ENCODE assay signal across 27 mouse cellular contexts in the genomic region with DNA sequence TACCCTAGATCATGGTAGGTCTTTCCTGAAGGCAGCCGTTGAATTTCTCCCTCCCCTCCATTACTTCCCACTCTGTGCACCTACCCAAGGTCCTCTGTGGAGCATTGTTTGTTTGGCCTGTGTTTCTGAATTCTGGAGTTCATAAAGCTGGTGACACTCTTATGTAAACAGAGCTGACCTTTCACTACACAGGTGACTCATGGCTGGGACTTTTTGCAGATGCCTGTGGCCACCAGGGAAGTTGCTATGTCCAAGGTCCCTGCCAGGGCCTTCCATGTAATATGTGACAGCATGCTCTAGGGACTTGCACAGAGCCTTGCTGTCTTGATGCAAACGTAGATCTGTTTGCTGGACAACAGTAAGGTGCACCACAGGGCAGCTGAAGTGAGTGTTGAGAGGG. TPM values are rescaled to one million over a fixed set of nuclear protein-coding genes. Genes with fewer than 3 reads are reported as not detected.
DNase-seq lines count a peak whose midpoint lies in the region; ATAC-seq and TF ChIP-seq lines count a peak whose summit lies in the region.
"Had no signal": no experiment of that assay in that cellular context is flagged by ENCODE, and none has a peak within 500 bp of the region (broad histone marks: within the 10 kb centered on the region; RNA-seq: fewer than 3 reads in every experiment).

No protein-coding gene starts in this region.

- DNase-seq in liver, adult 2 months (ENCODE audit: extremely low read depth, low read depth, low spot score) = peak; percentile 64
- DNase-seq in liver, embryonic 11.5 days (ENCODE audit: low spot score) = no peak
- DNase-seq in 3T3-L1 (ENCODE audit: low read depth, low spot score) = peak; percentile 40
- DNase-seq in adrenal gland, postnatal 10 days = peak; percentile 48
- DNase-seq: cerebellum, adult 11-12 months; cerebellum, postnatal 10 days; forebrain, postnatal 0 days; gastrocnemius, postnatal 36 days; kidney, adult 18-20 months; kidney, postnatal 4 days; lung, embryonic 14.5 days; retina, postnatal 1 day; right cerebral cortex, postnatal 25 days; spleen, adult 18-20 months; thymus, postnatal 25 days had no signal

- TF ChIP-seq CTCF in liver, adult 2 months (IDR thresholded peaks at IDR 0.05; ENCODE audit: low read depth, low read length) = no peak

- H3K27ac ChIP-seq in liver, adult 2 months (replicated peaks; ENCODE audit: insufficient read depth, low read depth, low read length) = no peak overlapping the region
- H3K27ac ChIP-seq in liver, embryonic 11.5 days (ENCODE audit: low read depth, low read length) = no peak overlapping the region
- no peak overlapping the region for H3K27ac ChIP-seq in stomach, embryonic 15.5 days
- H3K27ac ChIP-seq: embryonic facial prominence, embryonic 10.5 days; hindbrain, embryonic 15.5 days; limb, embryonic 13.5 days; midbrain, embryonic 13.5 days had no signal

- no peaks in the 10 kb centered on the region for H3K36me3 ChIP-seq in liver, adult 2 months (ENCODE audit: control insufficient read depth, insufficient read depth, low read length)
- no peaks in the 10 kb centered on the region for H3K36me3 ChIP-seq in liver, embryonic 11.5 days (ENCODE audit: control insufficient read depth, insufficient read depth, low read length)
- H3K36me3 ChIP-seq in stomach, embryonic 15.5 days = no peaks in the 10 kb centered on the region
- H3K36me3 ChIP-seq: embryonic facial prominence, embryonic 10.5 days; hindbrain, embryonic 15.5 days; limb, embryonic 13.5 days; midbrain, embryonic 13.5 days had no signal

- WGBS in liver, adult 2 months = 33% methylated on average over 2 of the region's 2 CpGs
- WGBS in liver, embryonic 11.5 days = 55% methylated on average over 2 of the region's 2 CpGs
- WGBS in stomach, embryonic 15.5 days = 54% methylated on average over 2 of the region's 2 CpGs

- ATAC-seq in liver, embryonic 11.5 days (replicated peaks; ENCODE audit: low FRiP score) = no peak
- peak; percentile 20; the same call in 1 of the 2 replicates for ATAC-seq in stomach, embryonic 15.5 days (ENCODE audit: insufficient read depth, low FRiP score, low read depth)
- ATAC-seq in inflammation-experienced regulatory T-cells, adult 6 months = no peak
- ATAC-seq in activated CD4-positive, CD25-positive, alpha-beta regulatory T cell, adult 4 months = no peak
- ATAC-seq: forebrain, postnatal 0 days; midbrain, embryonic 13.5 days had no signal

- H3K27me3 ChIP-seq in liver, adult 2 months (ENCODE audit: control insufficient read depth, insufficient read depth, low read length) = no peaks in the 10 kb centered on the region
- H3K27me3 ChIP-seq in liver, embryonic 11.5 days (replicated peaks; ENCODE audit: control insufficient read depth, insufficient read depth, low read length) = no peaks in the 10 kb centered on the region; the same call in none of the 2 replicates
- no peaks in the 10 kb centered on the region for H3K27me3 ChIP-seq in stomach, embryonic 15.5 days (replicated peaks)
- H3K27me3 ChIP-seq: hindbrain, embryonic 15.5 days; limb, embryonic 13.5 days; midbrain, embryonic 13.5 days had no signal

- no peak for TF ChIP-seq POLR2A in liver, adult 2 months (IDR thresholded peaks at IDR 0.05; ENCODE audit: extremely low read depth, insufficient read depth, low read length)

- H3K4me2 ChIP-seq in liver, embryonic 11.5 days = no peak overlapping the region
- H3K4me2 ChIP-seq in stomach, embryonic 15.5 days = no peak overlapping the region
- H3K4me2 ChIP-seq: hindbrain, embryonic 15.5 days; limb, embryonic 13.5 days; lung, embryonic 14.5 days; midbrain, embryonic 13.5 days had no signal

- no peak overlapping the region for H3K9ac ChIP-seq in liver, adult 2 months (ENCODE audit: low read depth, low read length)
- no peak overlapping the region for H3K9ac ChIP-seq in liver, embryonic 11.5 days (ENCODE audit: low read depth, low read length)
- H3K9ac ChIP-seq in stomach, embryonic 15.5 days = no peak overlapping the region
- H3K9ac ChIP-seq: forebrain, postnatal 0 days; hindbrain, embryonic 15.5 days; limb, embryonic 13.5 days; lung, embryonic 14.5 days; midbrain, embryonic 13.5 days had no signal

- H3K79me2 ChIP-seq in liver, adult 2 months (ENCODE audit: control insufficient read depth, insufficient read depth, low read length) = no peaks in the 10 kb centered on the region

- H3K4me1 ChIP-seq in liver, adult 2 months (ENCODE audit: control insufficient read depth, insufficient read depth, low read length) = peaks cover 6% of the 10 kb centered on the region; the same call in 1 of the 2 replicates
- H3K4me1 ChIP-seq in liver, embryonic 11.5 days (replicated peaks; ENCODE audit: control insufficient read depth, insufficient read depth, low read length) = no peaks in the 10 kb centered on the region
- no peaks in the 10 kb centered on the region for H3K4me1 ChIP-seq in stomach, embryonic 15.5 days
- H3K4me1 ChIP-seq: embryonic facial prominence, embryonic 10.5 days; hindbrain, embryonic 15.5 days; limb, embryonic 13.5 days; midbrain, embryonic 13.5 days had no signal

- no peak overlapping the region for H3K4me3 ChIP-seq in liver, adult 2 months (ENCODE audit: insufficient read depth, low read depth, low read length)
- H3K4me3 ChIP-seq in liver, embryonic 11.5 days (ENCODE audit: low read depth, low read length) = no peak overlapping the region
- no peak overlapping the region for H3K4me3 ChIP-seq in stomach, embryonic 15.5 days (replicated peaks)
- H3K4me3 ChIP-seq: embryonic facial prominence, embryonic 10.5 days; hindbrain, embryonic 15.5 days; limb, embryonic 13.5 days; midbrain, embryonic 13.5 days had no signal

- H3K9me3 ChIP-seq in liver, embryonic 11.5 days (ENCODE audit: control insufficient read depth, low read length) = no peaks in the 10 kb centered on the region
- H3K9me3 ChIP-seq in stomach, embryonic 15.5 days = no peaks in the 10 kb centered on the region
- H3K9me3 ChIP-seq: embryonic facial prominence, embryonic 10.5 days; hindbrain, embryonic 15.5 days; limb, embryonic 13.5 days; midbrain, embryonic 13.5 days had no signal

RNA-seq across cellular contexts. Expression of a gene that starts 30.9 kb away (rescaled TPM):
- 0.74 and 2.1 TPM in 2 replicates for total RNA-seq in liver, adult 2 months (2014; rRNA removed)
- 1.5 and 1.6 TPM in 2 replicates for polyA plus RNA-seq in liver, adult 2 months (2012; rRNA removed)
- 6.5 and 7.6 TPM in 2 replicates for polyA plus RNA-seq in liver, embryonic 11.5 days (2014; fragmentation: Nextera tagmentation; extraction: Ambion mirVana)
- total RNA-seq in adrenal gland, postnatal 10 days (2021) = 10 to 100 TPM; 15.1 to 15.5 TPM
- polyA plus RNA-seq in stomach, embryonic 15.5 days (2015; fragmentation: Nextera tagmentation; extraction: Ambion mirVana) = 16.9 and 17.1 TPM in 2 replicates
- 1 to 10 TPM in 1 of 3 experiments, under 1 TPM in 2; 0.54 to 1.2 (median 0.59) TPM for polyA plus RNA-seq in inflammation-experienced regulatory T-cells, adult 6 months (2017; shearing (Covaris generic))
- 1 to 10 TPM in 1 of 2 experiments, under 1 TPM in 1; 0.61 to 1.2 TPM for polyA plus RNA-seq in activated CD4-positive, CD25-positive, alpha-beta regulatory T cell, adult 4 months (2017; shearing (Covaris generic))

RNA-seq across cellular contexts. Expression of a gene that starts 47.0 kb away (rescaled TPM):
- total RNA-seq in liver, adult 2 months (2014; rRNA removed) = 4.6 TPM in 2 replicates
- polyA plus RNA-seq in liver, adult 2 months (2012; rRNA removed) = 4.3 and 7.0 TPM in 2 replicates
- polyA plus RNA-seq in liver, embryonic 11.5 days (2014; fragmentation: Nextera tagmentation; extraction: Ambion mirVana) = 12.1 and 13.1 TPM in 2 replicates
- 10 to 100 TPM; 13.9 to 19.5 TPM for total RNA-seq in adrenal gland, postnatal 10 days (2021)
- polyA plus RNA-seq in stomach, embryonic 15.5 days (2015; fragmentation: Nextera tagmentation; extraction: Ambion mirVana) = 15.5 and 17.2 TPM in 2 replicates
- polyA plus RNA-seq in inflammation-experienced regulatory T-cells, adult 6 months (2017; shearing (Covaris generic)) = 10 to 100 TPM; 55.3 to 73.9 (median 67.2) TPM
- 10 to 100 TPM; 51.4 to 89.5 TPM for polyA plus RNA-seq in activated CD4-positive, CD25-positive, alpha-beta regulatory T cell, adult 4 months (2017; shearing (Covaris generic))

RNA-seq across cellular contexts. Expression of a gene that starts 54.7 kb away (rescaled TPM):
- total RNA-seq in liver, adult 2 months (2014; rRNA removed) = not detected in 2 replicates
- 0.15 TPM in 1 of 2 replicates, not detected in the other for polyA plus RNA-seq in liver, adult 2 months (2012; rRNA removed)
- 0.69 and 1.0 TPM in 2 replicates for polyA plus RNA-seq in liver, embryonic 11.5 days (2014; fragmentation: Nextera tagmentation; extraction: Ambion mirVana)
- total RNA-seq in adrenal gland, postnatal 10 days (2021) = not detected
- polyA plus RNA-seq in stomach, embryonic 15.5 days (2015; fragmentation: Nextera tagmentation; extraction: Ambion mirVana) = 11.4 and 16.1 TPM in 2 replicates
- polyA plus RNA-seq in inflammation-experienced regulatory T-cells, adult 6 months (2017; shearing (Covaris generic)) = 1 to 10 TPM in 2 of 3 experiments, under 1 TPM in 1; 0.68 to 4.2 (median 4.2) TPM
- 1 to 10 TPM; 1.6 to 1.9 TPM for polyA plus RNA-seq in activated CD4-positive, CD25-positive, alpha-beta regulatory T cell, adult 4 months (2017; shearing (Covaris generic))
- total RNA-seq: forebrain, postnatal 0 days; gastrocnemius, postnatal 36 days; hematopoietic stem cell, adult 5-6 weeks; left cerebral cortex, postnatal 25 days; megakaryocyte, adult 5-6 weeks had no signal
- polyA plus RNA-seq: cortical plate, adult 2 months; forebrain, postnatal 0 days; heart, postnatal 0 days; hindbrain, embryonic 15.5 days had no signal
